ENCODE assay signal across 8 mouse cellular contexts in the genomic region with DNA sequence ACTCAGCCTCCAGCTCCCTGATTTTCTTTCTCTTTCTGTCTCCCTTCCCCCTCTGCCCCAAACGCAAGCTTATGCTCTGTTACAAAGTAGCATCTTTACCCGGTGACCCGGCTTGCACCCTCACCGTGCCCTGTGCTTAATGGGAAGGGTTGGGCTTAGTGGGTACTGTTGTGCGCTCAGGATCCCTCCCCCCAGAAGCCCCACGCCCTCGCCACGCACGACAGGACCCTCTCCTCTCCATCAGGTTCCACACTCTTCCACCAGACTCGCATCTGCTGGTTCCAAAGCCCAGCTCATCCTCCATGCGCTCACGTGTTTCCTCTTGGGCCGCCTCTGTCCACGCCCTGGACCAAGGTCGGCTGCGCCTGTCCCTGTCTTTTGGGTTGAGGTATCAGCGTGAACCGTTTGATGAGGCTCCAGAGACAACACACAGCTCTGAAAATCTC. TPM values are rescaled to one million over a fixed set of nuclear protein-coding genes. Genes with fewer than 3 reads are reported as not detected.
A peak's percentile ranks its signal among the peaks of the same experiment; 100 is the strongest.
DNase-seq lines count a peak whose midpoint lies in the region; ATAC-seq lines count a peak whose summit lies in the region.

No protein-coding gene starts in this region.

- 2% methylated on average over 18 of the region's 18 CpGs for WGBS in liver, embryonic 11.5 days
- 1% methylated on average over 18 of the region's 18 CpGs for WGBS in forebrain, embryonic 13.5 days
- WGBS in neural tube, embryonic 15.5 days, result under 1% methylated on average over 18 of the region's 18 CpGs

- no peak overlapping the region for H3K27ac ChIP-seq in liver, embryonic 11.5 days (ENCODE audit: low read depth, low read length)
- H3K27ac ChIP-seq in forebrain, embryonic 13.5 days, result peak overlapping the region; percentile 94
- H3K27ac ChIP-seq in neural tube, embryonic 15.5 days (replicated peaks), result peak overlapping the region; percentile 98

- H3K36me3 ChIP-seq in liver, embryonic 11.5 days (ENCODE audit: control insufficient read depth, insufficient read depth, low read length), result no peaks in the 10 kb centered on the region
- no peaks in the 10 kb centered on the region for H3K36me3 ChIP-seq in forebrain, embryonic 13.5 days (ENCODE audit: poor library complexity, severe bottlenecking)
- no peaks in the 10 kb centered on the region for H3K36me3 ChIP-seq in neural tube, embryonic 15.5 days

- H3K4me3 ChIP-seq in liver, embryonic 11.5 days (ENCODE audit: low read depth, low read length), result peak overlapping the region; percentile 65
- H3K4me3 ChIP-seq in forebrain, embryonic 13.5 days, result peak overlapping the region; percentile 89
- peak overlapping the region; percentile 90 for H3K4me3 ChIP-seq in neural tube, embryonic 15.5 days (replicated peaks)

- no peak overlapping the region for H3K9ac ChIP-seq in liver, embryonic 11.5 days (ENCODE audit: low read depth, low read length)
- peak overlapping the region; percentile 95 for H3K9ac ChIP-seq in forebrain, embryonic 13.5 days
- H3K9ac ChIP-seq in neural tube, embryonic 15.5 days (replicated peaks), result peak overlapping the region; percentile 98

- no peaks in the 10 kb centered on the region; the same call in none of the 2 replicates for H3K4me1 ChIP-seq in liver, embryonic 11.5 days (replicated peaks; ENCODE audit: control insufficient read depth, insufficient read depth, low read length)
- H3K4me1 ChIP-seq in forebrain, embryonic 13.5 days, result peaks cover 38% of the 10 kb centered on the region
- H3K4me1 ChIP-seq in neural tube, embryonic 15.5 days, result peaks cover 40% of the 10 kb centered on the region

- no peaks in the 10 kb centered on the region for H3K9me3 ChIP-seq in liver, embryonic 11.5 days (ENCODE audit: control insufficient read depth, low read length)
- no peaks in the 10 kb centered on the region for H3K9me3 ChIP-seq in forebrain, embryonic 13.5 days (replicated peaks)
- H3K9me3 ChIP-seq in neural tube, embryonic 15.5 days (replicated peaks), result no peaks in the 10 kb centered on the region

- peak; percentile 35 for DNase-seq in liver, embryonic 11.5 days (ENCODE audit: low spot score)
- DNase-seq in liver, result no peak
- DNase-seq in cerebellum, adult 11 months, result peak; percentile 56
- DNase-seq in left cerebral cortex, postnatal 25 days (ENCODE audit: low spot score in 2 of 2), result peak; percentile 32 to 46

- intact Hi-C loops in left cerebral cortex, postnatal 25 days (cut with DNase I), result loop anchor here (2.0 kb wide), 2 partner anchors 152 to 304 kb away; partner anchors contain the start of gene Bend3

- peak overlapping the region; percentile 87 for H3K4me2 ChIP-seq in liver, embryonic 11.5 days
- H3K4me2 ChIP-seq in forebrain, embryonic 13.5 days, result peak overlapping the region; percentile 90
- peak overlapping the region; percentile 89 for H3K4me2 ChIP-seq in neural tube, embryonic 15.5 days

- peaks cover 86% of the 10 kb centered on the region for H3K27me3 ChIP-seq in liver, embryonic 11.5 days (replicated peaks; ENCODE audit: control insufficient read depth, insufficient read depth, low read length)
- peaks cover 15% of the 10 kb centered on the region for H3K27me3 ChIP-seq in forebrain, embryonic 13.5 days
- H3K27me3 ChIP-seq in neural tube, embryonic 15.5 days (replicated peaks), result no peaks in the 10 kb centered on the region

- ATAC-seq in liver, embryonic 11.5 days (replicated peaks; ENCODE audit: low FRiP score), result no peak
- ATAC-seq in forebrain, embryonic 13.5 days, result peak; percentile 39
- peak; percentile 39 for ATAC-seq in neural tube, embryonic 15.5 days (ENCODE audit: low FRiP score)
- ATAC-seq in megakaryocyte progenitor cell, adult 5-6 weeks (replicated peaks; ENCODE audit: poor library complexity), result no peak
- ATAC-seq in inflammation-experienced regulatory T-cells, adult 6 months, result no peak

RNA-seq across cellular contexts. Expression of gene 9030612E09Rik, which starts 0.7 kb away (rescaled TPM):
- polyA plus RNA-seq in liver, embryonic 11.5 days (2014; fragmentation: Nextera tagmentation; extraction: Ambion mirVana), result not detected in 2 replicates
- polyA plus RNA-seq in forebrain, embryonic 13.5 days (2015; fragmentation: Nextera tagmentation; extraction: Ambion mirVana), result 1.7 and 2.2 TPM in 2 replicates
- 1 to 10 TPM; 1.7 to 2.4 TPM for total RNA-seq in left cerebral cortex, postnatal 25 days (2021)
- 1.4 and 1.5 TPM in 2 replicates for polyA plus RNA-seq in neural tube, embryonic 15.5 days (2015; fragmentation: Nextera tagmentation; extraction: Ambion mirVana)
- not detected in 2 replicates for total RNA-seq in megakaryocyte progenitor cell, adult 5-6 weeks (2015)
- total RNA-seq in megakaryocyte progenitor cell, adult 5-6 weeks (2017), result not detected in 2 replicates
- not detected for polyA plus RNA-seq in inflammation-experienced regulatory T-cells, adult 6 months (2017; shearing (Covaris generic))

RNA-seq across cellular contexts. Expression of gene Sobp, which starts 0.8 kb away (rescaled TPM):
- polyA plus RNA-seq in liver, embryonic 11.5 days (2014; fragmentation: Nextera tagmentation; extraction: Ambion mirVana), result 0.44 and 0.45 TPM in 2 replicates
- 9.0 and 9.3 TPM in 2 replicates for polyA plus RNA-seq in forebrain, embryonic 13.5 days (2015; fragmentation: Nextera tagmentation; extraction: Ambion mirVana)
- 10 to 100 TPM; 71.3 to 84.9 TPM for total RNA-seq in left cerebral cortex, postnatal 25 days (2021)
- 7.7 and 10.0 TPM in 2 replicates for polyA plus RNA-seq in neural tube, embryonic 15.5 days (2015; fragmentation: Nextera tagmentation; extraction: Ambion mirVana)
- not detected in 2 replicates for total RNA-seq in megakaryocyte progenitor cell, adult 5-6 weeks (2015)
- total RNA-seq in megakaryocyte progenitor cell, adult 5-6 weeks (2017), result not detected in 2 replicates
- not detected for polyA plus RNA-seq in inflammation-experienced regulatory T-cells, adult 6 months (2017; shearing (Covaris generic))

RNA-seq across cellular contexts. Expression of gene Pdss2, which starts 46.1 kb away (rescaled TPM):
- polyA plus RNA-seq in liver, embryonic 11.5 days (2014; fragmentation: Nextera tagmentation; extraction: Ambion mirVana), result 14.9 and 16.2 TPM in 2 replicates
- 15.9 and 16.2 TPM in 2 replicates for polyA plus RNA-seq in forebrain, embryonic 13.5 days (2015; fragmentation: Nextera tagmentation; extraction: Ambion mirVana)
- total RNA-seq in left cerebral cortex, postnatal 25 days (2021), result 10 to 100 TPM; 14.8 to 15.7 TPM
- 16.1 and 16.8 TPM in 2 replicates for polyA plus RNA-seq in neural tube, embryonic 15.5 days (2015; fragmentation: Nextera tagmentation; extraction: Ambion mirVana)
- 10.3 and 11.4 TPM in 2 replicates for total RNA-seq in megakaryocyte progenitor cell, adult 5-6 weeks (2015)
- 14.8 and 23.7 TPM in 2 replicates for total RNA-seq in megakaryocyte progenitor cell, adult 5-6 weeks (2017)
- 10 to 100 TPM in 1 of 3 experiments, 1 to 10 TPM in 2; 7.2 to 10.9 (median 9.5) TPM for polyA plus RNA-seq in inflammation-experienced regulatory T-cells, adult 6 months (2017; shearing (Covaris generic))

Comparison
In these comparisons a context has a peak if more than half of its experiments do, and no peak if none do; other contexts are left out.
1. ATAC-seq: peak in forebrain, embryonic 13.5 days (single experiment) and neural tube, embryonic 15.5 days (single experiment); none in liver, embryonic 11.5 days (single experiment), megakaryocyte progenitor cell, adult 5-6 weeks (single experiment) and inflammation-experienced regulatory T-cells, adult 6 months (single experiment).
2. Peak in every context shown above with its lines, with median percentiles within 50 percentile points of each other: H3K4me2 ChIP-seq and H3K4me3 ChIP-seq.